Mouse (Mus musculus) ES-E14 (cell line): Measurements from ENCODE around the gene Dock9. TPM values are rescaled to one million over a fixed set of nuclear protein-coding genes. Genes with fewer than 3 reads are reported as not detected.

Experiments used
- DNase-seq: peaks from one replicate; pipeline ENCODE4 v3.0.0-alpha.2; 2013; ENCODE audit warnings: low read depth, low spot score
- H3K27ac ChIP-seq: 2 replicates; pipeline ENCODE4 v1.5.1; 2012; ENCODE audit warnings: low read depth, mild to moderate bottlenecking, low read length, moderate library complexity, mixed read lengths; ENCODE audit not compliant: poor library complexity, insufficient read depth, severe bottlenecking
- H3K36me3 ChIP-seq: 2 replicates; pipeline ENCODE4 v1.6.1; 2012; ENCODE audit warnings: mild to moderate bottlenecking, low read length, moderate library complexity, mixed read lengths; ENCODE audit not compliant: control insufficient read depth, poor library complexity, insufficient read depth, severe bottlenecking
- H3K4me1 ChIP-seq, 2 experiments: fragments of 150-350 bp in 1 of 2; sonication (generic) in 1 of 2; 2 replicates each; pipeline ENCODE4 v1.6.1; 2012; ENCODE audit warnings: low read length in 2 of 2, mild to moderate bottlenecking in 1 of 2, mixed read lengths in 1 of 2; ENCODE audit not compliant: control insufficient read depth in 2 of 2, insufficient read depth in 2 of 2, poor library complexity in 1 of 2
- H3K4me3 ChIP-seq, 2 experiments: fragments of 150-350 bp in 1 of 2; sonication (generic) in 1 of 2; 2 replicates each; pipeline ENCODE4 v1.5.1; 2012; ENCODE audit warnings: low read length in 2 of 2, low read depth in 1 of 2, mild to moderate bottlenecking in 1 of 2, mixed read lengths in 1 of 2; ENCODE audit not compliant: insufficient read depth in 1 of 2, poor library complexity in 1 of 2, severe bottlenecking in 1 of 2
- H3K9ac ChIP-seq: 2 replicates; pipeline ENCODE4 v1.6.1; 2012; ENCODE audit warnings: low read depth, mild to moderate bottlenecking, low read length, mixed read lengths; ENCODE audit not compliant: poor library complexity, insufficient read depth, severe bottlenecking
- H3K9me3 ChIP-seq: fragments of 150-350 bp; sonication (generic); 2 replicates; pipeline ENCODE4 v1.6.1; 2012; ENCODE audit warnings: low read depth, mild to moderate bottlenecking, low read length; ENCODE audit not compliant: control insufficient read depth, insufficient read depth
- CHD2 ChIP-seq: IDR thresholded peaks from 2 replicates; pipeline ENCODE4 v1.6.1; 2014; ENCODE audit warnings: mild to moderate bottlenecking, low read depth, low read length, inconsistent platforms
- HCFC1 ChIP-seq: IDR thresholded peaks from 2 replicates; pipeline ENCODE4 v1.6.1; 2012; ENCODE audit warnings: low read length, inconsistent platforms, borderline replicate concordance; ENCODE audit not compliant: insufficient read depth
- MAFK ChIP-seq: IDR thresholded peaks from 2 replicates; pipeline ENCODE4 v1.6.1; 2014; ENCODE audit warnings: mild to moderate bottlenecking, low read depth, low read length, inconsistent platforms; ENCODE audit not compliant: insufficient read depth
- ZC3H11A ChIP-seq: IDR thresholded peaks from 2 replicates; pipeline ENCODE4 v1.6.1; 2012; ENCODE audit warnings: low read depth, mild to moderate bottlenecking, inconsistent platforms, low read length, borderline replicate concordance
- ZNF384 ChIP-seq: IDR thresholded peaks from 2 replicates; pipeline ENCODE4 v1.6.1; 2012; ENCODE audit warnings: low read depth, low read length, inconsistent platforms
- in situ Hi-C, 2 experiments: fragments of 600-800 bp; cut with MboI; formaldehyde crosslinking; loops; one replicate each; pipeline ENCODE4 v1.15.1; 2025; ENCODE audit warnings: low sequenced_read_pairs in 2 of 2, inconsistent platforms in 1 of 2; ENCODE audit not compliant: unreplicated experiment in 2 of 2
- total RNA-seq: library from RNA; depleted of rRNA; stranded (reverse); fragments of 300-350 nt; gene quantifications from 2 replicates; pipeline ENCODE4 v1.2.3, GENCODE M21; 2012

Gene Dock9
- total RNA-seq, 1 experiment = 8.3 TPM

DNA sequence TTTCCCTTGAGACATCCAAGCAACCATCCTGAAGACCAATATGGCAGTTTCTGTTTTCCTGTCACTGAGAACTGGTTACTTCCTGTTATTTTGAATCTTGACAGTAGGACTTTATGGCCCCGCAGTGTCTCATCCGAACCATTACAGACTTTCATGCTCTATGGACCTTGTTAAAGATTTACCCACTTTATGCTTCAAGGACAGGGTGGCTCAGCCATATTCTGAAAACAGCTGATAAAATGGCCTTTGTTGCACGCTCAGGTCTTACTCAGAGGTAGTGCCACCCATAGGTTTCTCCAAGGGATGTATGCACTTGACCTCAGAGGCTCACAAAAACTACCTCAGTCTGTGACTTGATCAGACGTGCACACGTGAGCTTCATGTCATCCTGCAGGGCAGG lies 224.2 kb downstream of the Dock9 start:
- Histone ChIP-seq H3K9me3 (no peaks in the 10 kb centered on the region), H3K4me3 (no peak overlapping the region), H3K36me3 (peaks cover 13% of the 10 kb centered on the region; the same call in 1 of the 2 replicates), H3K9ac (no peak overlapping the region), H3K4me1 (no peaks in the 10 kb centered on the region), H3K27ac (no peak overlapping the region)
- DNase-seq = no peak
- in situ Hi-C loops = loop anchor here in 1 of 2 experiments (10.0 kb wide), 1 partner anchor 99 kb away; no protein-coding TSS in a partner anchor
- TF ChIP-seq ZNF384 = no peak
- TF ChIP-seq ZC3H11A = no peak
- no peak for TF ChIP-seq HCFC1
- no peak for TF ChIP-seq MAFK
- TF ChIP-seq CHD2 = no peak

DNA sequence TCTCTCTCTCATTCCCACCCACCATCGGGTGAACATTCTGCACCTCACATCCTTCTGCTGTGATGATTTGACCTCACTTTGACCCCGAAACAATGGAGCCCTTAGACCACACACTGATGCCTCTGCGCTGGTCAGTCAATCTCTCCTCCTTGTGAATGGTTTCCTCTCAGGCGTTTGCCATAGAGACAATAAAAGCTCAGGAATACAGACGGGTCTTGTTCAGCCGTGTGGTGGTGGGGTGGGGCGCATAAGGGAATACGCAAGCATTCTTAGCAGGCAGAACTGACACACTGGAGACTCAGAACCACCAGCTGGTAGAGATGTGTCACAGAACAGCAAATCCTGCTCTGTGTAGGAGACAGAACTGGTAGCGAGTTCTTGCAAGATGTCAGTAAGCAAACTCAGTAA lies 230.8 kb downstream of the Dock9 start:
- Histone ChIP-seq H3K27ac (no peak overlapping the region), H3K4me3 (no peak overlapping the region)

DNA sequence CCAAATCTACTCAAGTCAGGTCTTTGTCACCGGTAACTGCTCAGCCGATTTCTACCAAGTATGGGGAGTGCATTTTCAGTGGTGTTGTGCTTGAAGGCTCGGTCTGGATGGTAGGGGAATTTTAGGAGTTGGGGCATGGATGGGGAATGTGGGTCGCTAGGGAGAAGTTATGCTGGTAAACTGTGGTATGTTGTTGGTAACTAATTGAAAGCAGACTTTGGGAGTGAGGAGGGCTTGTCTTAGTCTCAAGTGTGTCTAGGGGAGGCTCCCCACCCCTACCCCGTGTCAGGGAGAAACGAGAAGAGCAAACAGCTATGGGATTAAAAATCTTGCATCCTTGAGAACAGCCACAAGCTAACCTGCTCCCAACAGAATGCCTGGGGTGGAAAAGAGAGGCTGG lies 231.7 kb downstream of the Dock9 start:
- DNase-seq = no peak
- H3K9me3 ChIP-seq = no peaks in the 10 kb centered on the region
- H3K9ac ChIP-seq = no peak overlapping the region
- H3K4me1 ChIP-seq = peaks cover 4 to 5% of the 10 kb centered on the region in 2 experiments; a peak in 2 of 4 replicates
- TF ChIP-seq HCFC1 = no peak
- TF ChIP-seq ZNF384 = no peak
- TF ChIP-seq ZC3H11A = no peak
- no peaks in the 10 kb centered on the region for H3K36me3 ChIP-seq
- in situ Hi-C loops = no loop called here
- no peak overlapping the region for H3K4me3 ChIP-seq
- no peak overlapping the region for H3K27ac ChIP-seq

More for the DNA sequence above, 230.8 kb downstream of the Dock9 start:
- no peaks in the 10 kb centered on the region for H3K36me3 ChIP-seq
- no peak overlapping the region for H3K9ac ChIP-seq
- no peaks in the 10 kb centered on the region for H3K9me3 ChIP-seq
- no peak for DNase-seq
- in situ Hi-C loops = no loop called here
- peaks cover 4 to 5% of the 10 kb centered on the region in 2 experiments; a peak in 2 of 4 replicates for H3K4me1 ChIP-seq
- TF ChIP-seq MAFK (no peak), HCFC1 (no peak)

DNA sequence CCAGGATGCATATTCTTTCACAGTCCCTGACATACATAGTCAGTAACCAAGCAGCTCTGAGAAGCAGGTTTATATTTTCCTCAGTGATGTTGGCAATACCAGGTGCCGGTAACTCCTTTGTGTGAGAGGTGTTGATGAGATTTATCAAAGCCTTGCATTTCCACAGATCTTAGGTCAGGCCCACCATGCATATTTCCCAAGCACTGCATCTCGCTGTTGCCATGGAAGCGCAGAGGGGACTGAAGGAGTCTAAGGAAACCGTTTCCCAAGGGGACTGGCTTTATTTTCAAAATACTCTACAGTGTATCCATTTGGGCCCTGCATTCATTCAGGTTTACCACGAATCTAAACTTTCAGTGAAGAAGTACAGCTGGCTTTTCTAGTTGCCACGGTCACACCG lies 233.0 kb downstream of the Dock9 start:
- DNase-seq = no peak
- no peaks in the 10 kb centered on the region for H3K36me3 ChIP-seq
- H3K27ac ChIP-seq = no peak overlapping the region
- TF ChIP-seq ZNF384 = no peak
- TF ChIP-seq MAFK = no peak
- TF ChIP-seq ZC3H11A = no peak
- no peak for TF ChIP-seq CHD2
- no peak for TF ChIP-seq HCFC1
- peaks cover 4 to 5% of the 10 kb centered on the region in 2 experiments; a peak in 2 of 4 replicates for H3K4me1 ChIP-seq
- no peak overlapping the region for H3K4me3 ChIP-seq
- no peaks in the 10 kb centered on the region for H3K9me3 ChIP-seq
- in situ Hi-C loops = no loop called here
- no peak overlapping the region for H3K9ac ChIP-seq

DNA sequence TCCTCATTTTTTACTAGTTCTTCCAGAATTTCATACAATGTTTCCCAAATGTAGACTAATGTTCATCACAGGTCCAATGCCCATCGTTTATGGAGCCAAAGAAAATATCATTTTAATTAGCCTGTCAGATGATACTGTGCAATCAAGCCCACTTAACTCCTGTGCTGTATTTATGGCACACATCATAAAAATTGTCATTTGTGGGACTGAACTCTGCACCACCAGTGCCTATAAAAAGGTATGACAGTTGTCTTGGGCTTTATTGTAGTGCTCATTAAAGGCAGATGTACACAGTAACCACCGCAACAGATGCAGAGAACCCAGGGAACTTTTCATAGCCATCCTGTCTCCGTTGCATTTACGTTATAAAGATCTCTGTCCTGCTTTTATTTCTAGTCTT lies 233.7 kb downstream of the Dock9 start:
- H3K4me3 ChIP-seq = no peak overlapping the region
- peaks cover 4 to 5% of the 10 kb centered on the region in 2 experiments; a peak in 2 of 4 replicates for H3K4me1 ChIP-seq
- no peaks in the 10 kb centered on the region for H3K36me3 ChIP-seq
- in situ Hi-C loops = no loop called here
- TF ChIP-seq HCFC1 (no peak), ZC3H11A (no peak), MAFK (no peak), ZNF384 (no peak), CHD2 (no peak)
- H3K9me3 ChIP-seq = no peaks in the 10 kb centered on the region
- no peak overlapping the region for H3K9ac ChIP-seq
- no peak for DNase-seq
- no peak overlapping the region for H3K27ac ChIP-seq
